8 mouse cellular contexts compared by ENCODE assay signal in genomic region chr11:61492749-61493401, GRCm38 (mm10). TPM values are rescaled to one million over a fixed set of nuclear protein-coding genes. Genes with fewer than 3 reads are reported as not detected.
DNase-seq lines count a peak whose midpoint lies in the region; ATAC-seq and TF ChIP-seq lines count a peak whose summit lies in the region.

No protein-coding gene starts in this region.

- H3K27ac ChIP-seq in embryonic facial prominence, embryonic 15.5 days (replicated peaks) = peak overlapping the region; percentile 93; the same call in 1 of the 2 replicates
- no peak overlapping the region for H3K27ac ChIP-seq in intestine, embryonic 16.5 days (ENCODE audit: low read length)
- peak overlapping the region; percentile 93 for H3K27ac ChIP-seq in neural tube, embryonic 13.5 days (replicated peaks)

- no peak for TF ChIP-seq CTCF in lung, adult 2 months (IDR thresholded peaks at IDR 0.05; ENCODE audit: insufficient read depth, low read length)

- 56% methylated on average over 12 of the region's 12 CpGs for WGBS in lung, adult 2 months
- WGBS in embryonic facial prominence, embryonic 15.5 days = 64% methylated on average over 12 of the region's 12 CpGs
- WGBS in intestine, embryonic 16.5 days = 58% methylated on average over 12 of the region's 12 CpGs
- WGBS in neural tube, embryonic 13.5 days = 70% methylated on average over 12 of the region's 12 CpGs

- H3K9me3 ChIP-seq in embryonic facial prominence, embryonic 15.5 days (replicated peaks) = no peaks in the 10 kb centered on the region
- no peaks in the 10 kb centered on the region for H3K9me3 ChIP-seq in intestine, embryonic 16.5 days (ENCODE audit: control insufficient read depth, low read length)
- H3K9me3 ChIP-seq in neural tube, embryonic 13.5 days = no peaks in the 10 kb centered on the region

- H3K9ac ChIP-seq in embryonic facial prominence, embryonic 15.5 days = peak overlapping the region; percentile 73
- H3K9ac ChIP-seq in intestine, embryonic 16.5 days (ENCODE audit: low read depth, low read length) = peak overlapping the region; percentile 87
- peak overlapping the region; percentile 95 for H3K9ac ChIP-seq in neural tube, embryonic 13.5 days

- no peak for TF ChIP-seq POLR2A in lung, adult 2 months (IDR thresholded peaks at IDR 0.05; ENCODE audit: borderline replicate concordance, extremely low read depth, low read depth, low read length)

- peak overlapping the region; percentile 88 for H3K4me3 ChIP-seq in lung, adult 2 months (replicated peaks; ENCODE audit: extremely low read depth, low read depth, low read length)
- H3K4me3 ChIP-seq in embryonic facial prominence, embryonic 15.5 days (replicated peaks) = peak overlapping the region; percentile 72
- peak overlapping the region; percentile 89 for H3K4me3 ChIP-seq in intestine, embryonic 16.5 days (ENCODE audit: low read length)
- H3K4me3 ChIP-seq in neural tube, embryonic 13.5 days = peak overlapping the region; percentile 98

- ATAC-seq in embryonic facial prominence, embryonic 15.5 days (ENCODE audit: insufficient number of reproducible peaks, low FRiP score, low TSS enrichment, low read depth) = no peak
- ATAC-seq in intestine, embryonic 16.5 days = no peak
- no peak for ATAC-seq in neural tube, embryonic 13.5 days (ENCODE audit: low read depth)

- H3K4me1 ChIP-seq in lung, adult 2 months (ENCODE audit: control insufficient read depth, insufficient read depth, low read length) = peaks cover 7% of the 10 kb centered on the region
- H3K4me1 ChIP-seq in embryonic facial prominence, embryonic 15.5 days = peaks cover 46% of the 10 kb centered on the region
- H3K4me1 ChIP-seq in intestine, embryonic 16.5 days (ENCODE audit: control insufficient read depth, insufficient read depth, low read length) = peaks cover 15% of the 10 kb centered on the region
- H3K4me1 ChIP-seq in neural tube, embryonic 13.5 days (replicated peaks) = peaks cover 51% of the 10 kb centered on the region

- peaks cover 46% of the 10 kb centered on the region for H3K36me3 ChIP-seq in embryonic facial prominence, embryonic 15.5 days
- peaks cover 18% of the 10 kb centered on the region for H3K36me3 ChIP-seq in intestine, embryonic 16.5 days (ENCODE audit: control insufficient read depth, insufficient read depth, low read length)
- H3K36me3 ChIP-seq in neural tube, embryonic 13.5 days = peaks cover 50% of the 10 kb centered on the region

- DNase-seq in lung, adult 2 months = no peak
- no peak for DNase-seq in lung, postnatal 25 days (ENCODE audit: low spot score)
- DNase-seq in adrenal gland, postnatal 14 days = no peak
- no peak for DNase-seq in kidney, postnatal 25 days
- DNase-seq in retina, postnatal 1 day = no peak

- no peaks in the 10 kb centered on the region for H3K27me3 ChIP-seq in embryonic facial prominence, embryonic 15.5 days
- no peaks in the 10 kb centered on the region for H3K27me3 ChIP-seq in intestine, embryonic 16.5 days (replicated peaks; ENCODE audit: control insufficient read depth, insufficient read depth, low read length)
- no peaks in the 10 kb centered on the region for H3K27me3 ChIP-seq in neural tube, embryonic 13.5 days

- peak overlapping the region; percentile 85 for H3K4me2 ChIP-seq in embryonic facial prominence, embryonic 15.5 days (replicated peaks)
- peak overlapping the region; percentile 71 for H3K4me2 ChIP-seq in intestine, embryonic 16.5 days (ENCODE audit: low read depth, low read length)
- peak overlapping the region; percentile 80 for H3K4me2 ChIP-seq in neural tube, embryonic 13.5 days

RNA-seq across cellular contexts. Expression of gene Mapk7, which starts 1.3 kb away (rescaled TPM):
- polyA plus RNA-seq in lung, adult 2 months (2012; rRNA removed) = 39.3 and 40.1 TPM in 2 replicates
- 61.9 and 62.9 TPM in 2 replicates for polyA plus RNA-seq in embryonic facial prominence, embryonic 15.5 days (2015; fragmentation: Nextera tagmentation; extraction: Ambion mirVana)
- 34.2 and 34.9 TPM in 2 replicates for polyA plus RNA-seq in intestine, embryonic 16.5 days (2015; fragmentation: Nextera tagmentation; extraction: Ambion mirVana)
- polyA plus RNA-seq in neural tube, embryonic 13.5 days (2015; fragmentation: Nextera tagmentation; extraction: Ambion mirVana) = 73.6 and 85.1 TPM in 2 replicates
- total RNA-seq in adrenal gland, postnatal 14 days (2021) = 16.7 and 20.0 TPM in 2 replicates

RNA-seq across cellular contexts. Expression of gene Mfap4, which starts 7.6 kb away (rescaled TPM):
- 1,294 and 1,321 TPM in 2 replicates for polyA plus RNA-seq in lung, adult 2 months (2012; rRNA removed)
- polyA plus RNA-seq in embryonic facial prominence, embryonic 15.5 days (2015; fragmentation: Nextera tagmentation; extraction: Ambion mirVana) = 404 and 406 TPM in 2 replicates
- 229 and 237 TPM in 2 replicates for polyA plus RNA-seq in intestine, embryonic 16.5 days (2015; fragmentation: Nextera tagmentation; extraction: Ambion mirVana)
- 91.0 and 108 TPM in 2 replicates for polyA plus RNA-seq in neural tube, embryonic 13.5 days (2015; fragmentation: Nextera tagmentation; extraction: Ambion mirVana)
- 23.5 and 34.4 TPM in 2 replicates for total RNA-seq in adrenal gland, postnatal 14 days (2021)

RNA-seq across cellular contexts. Expression of gene B9d1, which starts 12.1 kb away (rescaled TPM):
- polyA plus RNA-seq in lung, adult 2 months (2012; rRNA removed) = 28.4 and 37.5 TPM in 2 replicates
- polyA plus RNA-seq in embryonic facial prominence, embryonic 15.5 days (2015; fragmentation: Nextera tagmentation; extraction: Ambion mirVana) = 37.3 and 43.7 TPM in 2 replicates
- polyA plus RNA-seq in intestine, embryonic 16.5 days (2015; fragmentation: Nextera tagmentation; extraction: Ambion mirVana) = 18.9 and 19.2 TPM in 2 replicates
- polyA plus RNA-seq in neural tube, embryonic 13.5 days (2015; fragmentation: Nextera tagmentation; extraction: Ambion mirVana) = 36.4 and 36.5 TPM in 2 replicates
- total RNA-seq in adrenal gland, postnatal 14 days (2021) = 15.3 and 16.0 TPM in 2 replicates

RNA-seq across cellular contexts. Expression of gene Rnf112, which starts 38.9 kb away (rescaled TPM):
- 0.27 and 0.44 TPM in 2 replicates for polyA plus RNA-seq in lung, adult 2 months (2012; rRNA removed)
- polyA plus RNA-seq in embryonic facial prominence, embryonic 15.5 days (2015; fragmentation: Nextera tagmentation; extraction: Ambion mirVana) = 1.4 and 2.1 TPM in 2 replicates
- polyA plus RNA-seq in intestine, embryonic 16.5 days (2015; fragmentation: Nextera tagmentation; extraction: Ambion mirVana) = 0.88 and 1.1 TPM in 2 replicates
- polyA plus RNA-seq in neural tube, embryonic 13.5 days (2015; fragmentation: Nextera tagmentation; extraction: Ambion mirVana) = 13.1 and 14.2 TPM in 2 replicates
- total RNA-seq in adrenal gland, postnatal 14 days (2021) = 1.2 and 2.1 TPM in 2 replicates
